Mouse (Mus musculus): Measurements from ENCODE around the gene Acsl1.
"Not testable (repeated sequence)": the region's sequence is repeated elsewhere in the genome, so short reads cannot be mapped to it uniquely, and the experiment has no call there.

The Acsl1 gene

GRCm38 (mm10) chr8:46567946-46568345, 97.1 kb downstream of the Acsl1 start:
- CTCF ChIA-PET, result no interaction called here
- POLR2A ChIA-PET, result interaction anchor here in 2 of 4 experiments (0.6 to 1.2 kb wide), 3 partner anchors 16 to 96 kb away, joined by 4 read pairs; partner anchors contain the start of gene Cenpu (in 1 of the 2)

- CTCF ChIA-PET, result no interaction called here
- POLR2A ChIA-PET, result no interaction called here
Measured at GRCm38 (mm10) chr8:46568942-46569341, 98.1 kb downstream of the Acsl1 start.

GRCm38 (mm10) chr8:46569659-46570441, 99.0 kb downstream of the Acsl1 start:
- ChIA-PET POLR2A (interaction anchor here in 1 of 4 experiments (2.2 kb wide), 1 partner anchor 12 kb away, joined by 6 read pairs; no protein-coding TSS in a partner anchor), CTCF (no interaction called here)

- CTCF ChIA-PET, result interaction anchor here in 1 of 4 experiments (0.7 kb wide), 1 partner anchor 407 kb away, joined by 5 read pairs; no protein-coding TSS in a partner anchor
- POLR2A ChIA-PET, result interaction anchor here in 1 of 4 experiments (2.2 kb wide), 1 partner anchor 11 kb away, joined by 6 read pairs; no protein-coding TSS in a partner anchor
Measured at GRCm38 (mm10) chr8:46570673-46571072, 99.8 kb downstream of the Acsl1 start.

- ChIA-PET CTCF (interaction anchor here in 3 of 4 experiments (0.5 to 1.2 kb wide), 3 partner anchors 14 to 396 kb away, joined by 3 to 4 read pairs (median 4); no protein-coding TSS in a partner anchor), POLR2A (interaction anchor here (0.7 to 3.4 kb wide), 19 partner anchors 9 to 363 kb away, joined by 3 to 18 read pairs (median 4); partner anchors contain the start of genes Casp3 (in 3 of the 4), Primpol (in 3 of the 4), Slc25a4 (in 3 of the 4) and Cenpu (in 2 of the 4))
Measured at GRCm38 (mm10) chr8:46573446-46573845, 102.6 kb downstream of the Acsl1 start.

GRCm38 (mm10) chr8:46573964-46574363, 103.1 kb downstream of the Acsl1 start:
- ChIA-PET CTCF (interaction anchor here in 2 of 4 experiments (0.5 to 0.7 kb wide), 2 partner anchors 101 to 395 kb away, joined by 3 to 4 read pairs; no protein-coding TSS in a partner anchor), POLR2A (interaction anchor here (0.7 to 3.4 kb wide), 8 partner anchors 10 to 363 kb away, joined by 3 to 18 read pairs (median 4); partner anchors contain the start of genes Slc25a4 (in 2 of the 4), Casp3 (in 1 of the 4) and Primpol (in 1 of the 4))

GRCm38 (mm10) chr8:46578794-46579193, 108.0 kb downstream of the Acsl1 start:
- CTCF ChIA-PET, result interaction anchor here in 1 of 4 experiments (1.3 kb wide), 1 partner anchor 19 kb away, joined by 3 read pairs; no protein-coding TSS in a partner anchor
- POLR2A ChIA-PET, result interaction anchor here in 2 of 4 experiments (0.6 to 2.7 kb wide), 4 partner anchors 23 to 289 kb away, joined by 3 to 13 read pairs (median 4); partner anchors contain the start of genes Casp3 (in 1 of the 2) and Primpol (in 1 of the 2)

- CTCF ChIA-PET, result not testable (repeated sequence)
- POLR2A ChIA-PET, result interaction anchor here (0.6 to 3.1 kb wide), 11 partner anchors 11 to 920 kb away, joined by 3 to 13 read pairs (median 3); partner anchors contain the start of genes Casp3 (in 1 of the 4), Primpol (in 1 of the 4) and Slc25a4 (in 1 of the 4)
Measured at GRCm38 (mm10) chr8:46584328-46584727, 113.5 kb downstream of the Acsl1 start.

- POLR2A ChIA-PET, result interaction anchor here in 1 of 4 experiments (0.9 to 3.1 kb wide), 2 partner anchors 23 to 32 kb away, joined by 3 to 13 read pairs; partner anchors contain the start of genes Casp3 and Primpol
- CTCF ChIA-PET, result interaction anchor here in 1 of 4 experiments (0.7 kb wide), 1 partner anchor 9 kb away, joined by 3 read pairs; no protein-coding TSS in a partner anchor
Measured at GRCm38 (mm10) chr8:46585576-46585975, 114.7 kb downstream of the Acsl1 start.

Data from embryonic stem cell, embryonic (primary cell).